Mouse (Mus musculus) ES-Bruce4 (cell line): ENCODE data around the gene Dst. TPM values are rescaled to one million over a fixed set of nuclear protein-coding genes. Genes with fewer than 3 reads are reported as not detected.

Experiments
- H3K27ac ChIP-seq: 2 replicates; pipeline ENCODE4 v1.5.1; 2012; ENCODE audit warnings: low read length, inconsistent platforms; ENCODE audit not compliant: insufficient read depth
- H3K27me3 ChIP-seq: 2 replicates; pipeline ENCODE4 v1.6.1; 2012; ENCODE audit warnings: mild to moderate bottlenecking, low read length, inconsistent platforms; ENCODE audit not compliant: control insufficient read depth, poor library complexity, insufficient read depth, severe bottlenecking
- H3K36me3 ChIP-seq: 2 replicates; pipeline ENCODE4 v1.6.1; 2012; ENCODE audit warnings: inconsistent platforms, mild to moderate bottlenecking, low read length, moderate library complexity; ENCODE audit not compliant: control insufficient read depth, poor library complexity, insufficient read depth, severe bottlenecking
- H3K4me1 ChIP-seq: one replicate; pipeline ENCODE4 v1.8.1; 2011; ENCODE audit warnings: low read length; ENCODE audit not compliant: control insufficient read depth, insufficient read depth
- H3K4me3 ChIP-seq: 2 replicates; pipeline ENCODE4 v1.5.1; 2011; ENCODE audit warnings: low read depth, mild to moderate bottlenecking, low read length
- H3K9ac ChIP-seq: 2 replicates; pipeline ENCODE4 v1.6.1; 2012; ENCODE audit warnings: low read depth, mild to moderate bottlenecking, inconsistent platforms; ENCODE audit not compliant: poor library complexity, severe bottlenecking
- H3K9me3 ChIP-seq: replicated peaks from 2 replicates; pipeline ENCODE4 v1.6.1; 2012; ENCODE audit warnings: mild to moderate bottlenecking, low read length, inconsistent platforms; ENCODE audit not compliant: control insufficient read depth, poor library complexity, insufficient read depth, severe bottlenecking
- CTCF ChIP-seq: IDR thresholded peaks from one replicate; pipeline ENCODE4 v1.8.1; 2011; ENCODE audit warnings: low read depth, low read length
- EP300 ChIP-seq: IDR thresholded peaks from 2 replicates; pipeline ENCODE4 v1.6.1; 2011; ENCODE audit warnings: low read depth, low read length; ENCODE audit not compliant: insufficient read depth
- POLR2A ChIP-seq: IDR thresholded peaks from one replicate; pipeline ENCODE4 v1.8.1; 2011; ENCODE audit warnings: low read length; ENCODE audit not compliant: insufficient read depth
- polyA plus RNA-seq: library from polyadenylated mRNA; stranded (reverse); fragments of >200 nt; gene quantifications from 2 replicates; pipeline ENCODE4 v1.2.4, GENCODE M21; 2011; ENCODE audit warnings: low read depth; ENCODE audit not compliant: missing spikeins, insufficient read depth, insufficient read length

Gene Dst
- polyA plus RNA-seq, 1 experiment: 296 TPM

DNA sequence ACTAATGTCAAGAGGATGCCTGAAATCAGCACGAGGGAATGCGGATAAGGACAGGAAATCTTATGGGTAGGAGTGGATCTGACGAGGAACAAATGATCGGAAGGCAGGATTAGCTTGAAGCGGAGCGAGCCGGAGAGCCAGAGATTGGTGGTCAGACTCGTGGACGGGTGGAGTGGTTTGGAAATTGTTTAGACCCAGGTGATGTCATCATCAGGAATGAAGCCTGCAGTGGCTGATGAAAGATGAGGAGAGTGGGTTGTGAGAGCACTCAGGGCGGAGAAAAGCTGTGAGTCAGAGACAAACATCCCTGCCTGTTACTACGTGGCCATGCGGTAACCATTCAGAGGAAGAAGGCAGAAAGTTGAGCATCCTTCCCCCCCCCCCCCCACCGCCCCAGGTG, 81.6 kb downstream of the Dst start:
- Histone ChIP-seq H3K27me3 (no peaks in the 10 kb centered on the region), H3K4me3 (no peak overlapping the region), H3K9me3 (no peaks in the 10 kb centered on the region), H3K4me1 (no peaks in the 10 kb centered on the region), H3K9ac (no peak overlapping the region), H3K36me3 (no peaks in the 10 kb centered on the region), H3K27ac (no peak overlapping the region)
- TF ChIP-seq CTCF: no peak
- no peak for TF ChIP-seq POLR2A
- no peak for TF ChIP-seq EP300

DNA sequence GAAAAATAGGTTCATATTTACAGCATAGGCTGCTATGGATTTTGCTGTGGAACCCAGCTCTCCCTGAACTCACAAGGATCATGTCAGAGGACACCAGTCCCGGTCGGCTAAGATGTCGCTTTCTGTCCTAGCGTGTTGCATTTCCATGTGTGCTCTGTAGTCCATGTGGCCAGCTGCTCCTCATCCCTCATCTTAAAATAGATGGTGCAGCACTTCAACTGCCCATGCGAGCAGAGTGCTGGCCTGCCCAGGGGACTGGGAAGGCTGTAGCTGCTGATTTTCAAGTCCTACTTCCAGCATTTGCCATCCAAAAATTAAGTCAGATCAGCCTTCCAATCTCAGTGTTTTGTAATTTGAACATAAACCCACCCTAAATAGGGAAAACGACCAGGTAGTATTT, 83.0 kb downstream of the Dst start:
- TF ChIP-seq EP300: no peak
- TF ChIP-seq POLR2A: no peak
- no peak for TF ChIP-seq CTCF
- Histone ChIP-seq H3K9me3 (no peaks in the 10 kb centered on the region), H3K36me3 (no peaks in the 10 kb centered on the region)

DNA sequence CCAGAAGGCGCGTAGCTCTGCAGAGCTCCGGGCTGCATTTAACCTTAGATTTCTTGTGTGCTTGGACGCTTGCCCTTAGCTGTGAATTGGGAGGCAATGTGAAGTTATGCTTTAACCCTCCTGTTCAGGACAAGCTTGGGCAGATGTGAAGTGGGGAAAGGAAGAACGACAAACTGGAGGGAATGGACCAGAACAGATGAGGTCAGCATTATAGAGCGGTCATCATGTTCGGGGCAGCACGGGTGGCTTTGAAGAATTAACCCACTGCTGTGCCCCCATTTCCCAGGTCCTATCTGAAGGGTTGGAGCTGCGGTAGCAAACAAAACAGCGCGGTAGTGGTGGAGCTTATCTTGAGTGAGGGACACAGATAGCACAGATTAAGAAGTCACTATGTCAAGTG, 84.8 kb downstream of the Dst start:
- H3K9me3 ChIP-seq: no peaks in the 10 kb centered on the region
- H3K27me3 ChIP-seq: no peaks in the 10 kb centered on the region
- no peak overlapping the region for H3K9ac ChIP-seq
- no peak overlapping the region for H3K4me3 ChIP-seq
- no peaks in the 10 kb centered on the region for H3K4me1 ChIP-seq
- no peak overlapping the region for H3K27ac ChIP-seq
- no peaks in the 10 kb centered on the region for H3K36me3 ChIP-seq
- no peak for TF ChIP-seq CTCF
- TF ChIP-seq EP300: no peak
- no peak for TF ChIP-seq POLR2A

More for the DNA sequence above, 83.0 kb downstream of the Dst start:
- no peak overlapping the region for H3K9ac ChIP-seq
- no peaks in the 10 kb centered on the region for H3K27me3 ChIP-seq
- H3K4me3 ChIP-seq: no peak overlapping the region
- no peak overlapping the region for H3K27ac ChIP-seq
- H3K4me1 ChIP-seq: no peaks in the 10 kb centered on the region

DNA sequence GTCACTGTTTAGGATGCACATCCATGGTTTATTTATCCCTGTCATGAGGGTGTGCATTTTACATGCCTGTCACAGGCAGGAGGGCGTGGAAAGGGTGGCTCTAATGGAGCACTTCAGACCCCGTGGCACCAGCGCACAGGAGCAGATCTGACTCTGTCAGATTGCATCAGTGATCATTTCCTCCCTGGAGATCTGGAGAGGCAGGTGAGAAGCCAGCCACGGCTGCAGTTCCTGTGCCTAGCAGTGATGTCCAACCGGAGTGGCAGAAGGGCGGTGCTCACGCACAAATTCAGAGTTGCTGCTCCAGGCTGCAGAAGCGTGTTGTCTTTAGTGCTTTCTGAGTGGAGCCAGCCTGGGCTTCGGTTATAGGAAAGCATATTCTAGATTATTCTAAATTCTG, 86.2 kb downstream of the Dst start:
- no peaks in the 10 kb centered on the region for H3K27me3 ChIP-seq
- H3K4me1 ChIP-seq: no peaks in the 10 kb centered on the region
- H3K36me3 ChIP-seq: no peaks in the 10 kb centered on the region
- no peak overlapping the region for H3K4me3 ChIP-seq
- TF ChIP-seq CTCF (no peak), POLR2A (no peak), EP300 (no peak)
- H3K27ac ChIP-seq: no peak overlapping the region
- no peak overlapping the region for H3K9ac ChIP-seq
- H3K9me3 ChIP-seq: no peaks in the 10 kb centered on the region

DNA sequence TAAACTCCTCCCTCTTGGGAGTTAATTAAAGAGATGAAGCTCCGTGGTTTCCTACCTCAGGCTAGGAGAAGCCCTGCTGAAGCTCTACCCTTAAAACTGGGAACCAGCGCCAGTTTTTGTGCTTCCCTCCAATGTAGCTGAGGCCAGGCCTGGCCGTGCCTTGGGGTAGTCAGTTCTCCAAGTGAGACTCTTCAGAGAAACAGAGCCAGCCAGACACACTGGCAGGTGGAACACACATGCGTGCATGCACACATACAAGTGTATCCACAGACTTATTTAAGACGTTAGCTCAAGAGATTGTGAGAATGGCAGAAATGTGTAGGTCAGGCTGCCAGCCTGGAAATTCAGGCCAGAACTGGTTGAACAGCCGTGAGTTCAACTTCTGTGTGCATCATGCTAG, 87.4 kb downstream of the Dst start:
- Histone ChIP-seq H3K4me3 (no peak overlapping the region), H3K27ac (no peak overlapping the region), H3K27me3 (no peaks in the 10 kb centered on the region), H3K4me1 (no peaks in the 10 kb centered on the region), H3K36me3 (no peaks in the 10 kb centered on the region), H3K9me3 (no peaks in the 10 kb centered on the region), H3K9ac (no peak overlapping the region)
- no peak for TF ChIP-seq EP300
- TF ChIP-seq CTCF: no peak
- no peak for TF ChIP-seq POLR2A

DNA sequence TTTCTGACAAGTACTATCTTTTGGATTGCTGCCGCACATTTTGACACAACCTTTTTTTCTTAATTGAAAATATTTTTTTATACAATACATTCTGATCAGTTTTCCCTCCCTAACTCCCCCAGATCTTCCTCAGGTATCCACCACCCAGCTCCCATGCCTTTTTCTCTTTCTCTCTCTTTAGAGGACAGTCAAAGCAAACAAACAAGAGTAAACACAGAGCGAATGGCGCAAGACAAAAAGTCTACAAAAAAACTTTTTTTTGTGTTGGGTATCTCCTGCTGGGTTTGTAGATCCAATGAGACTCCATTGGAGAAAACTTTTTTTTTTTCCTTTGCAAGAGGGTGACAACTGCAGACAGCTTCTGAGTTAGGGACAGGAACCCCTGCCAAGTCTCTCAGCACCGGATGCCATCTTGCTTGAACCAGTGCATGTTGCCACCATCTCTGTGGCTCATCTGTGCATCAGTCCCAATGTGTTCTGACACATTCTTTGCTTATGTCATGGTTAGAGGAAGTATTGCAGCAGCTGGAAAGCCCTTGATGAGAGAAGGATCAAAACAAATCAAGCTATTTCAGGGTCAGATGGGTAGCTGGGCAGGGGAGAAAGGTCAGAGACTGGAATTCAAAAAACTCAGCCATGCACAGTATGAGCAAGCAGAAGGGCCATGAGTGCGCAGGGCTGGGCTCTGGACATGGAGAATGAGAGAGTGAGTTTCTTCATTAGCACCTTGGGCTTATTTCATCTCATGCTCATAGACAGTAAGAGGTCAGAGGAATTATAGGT, 88.3 kb downstream of the Dst start:
- H3K9me3 ChIP-seq: no peaks in the 10 kb centered on the region
- H3K27me3 ChIP-seq: no peaks in the 10 kb centered on the region
- H3K27ac ChIP-seq: no peak overlapping the region
- no peaks in the 10 kb centered on the region for H3K4me1 ChIP-seq
- TF ChIP-seq POLR2A (no peak), CTCF (no peak), EP300 (no peak)
- no peak overlapping the region for H3K9ac ChIP-seq
- no peaks in the 10 kb centered on the region for H3K36me3 ChIP-seq
- no peak overlapping the region for H3K4me3 ChIP-seq
